Mouse (Mus musculus): ENCODE measurements at regions not wholly inside any gene's neighbourhood (a gene's known extent, or its start where the extent isn't known, plus 50 kb on each side); places are given as distances from the start of the nearest gene placed in this dataset.

- ChIA-PET CTCF (no interaction called here), POLR2A (interaction anchor here in 1 of 4 experiments (1.2 kb wide), 1 partner anchor 288 kb away, joined by 4 read pairs; no protein-coding TSS in a partner anchor)
Measured at GRCm38 (mm10) chr6:117617951-117618350, 223.0 kb upstream of the Zfp637 start.

DNA sequence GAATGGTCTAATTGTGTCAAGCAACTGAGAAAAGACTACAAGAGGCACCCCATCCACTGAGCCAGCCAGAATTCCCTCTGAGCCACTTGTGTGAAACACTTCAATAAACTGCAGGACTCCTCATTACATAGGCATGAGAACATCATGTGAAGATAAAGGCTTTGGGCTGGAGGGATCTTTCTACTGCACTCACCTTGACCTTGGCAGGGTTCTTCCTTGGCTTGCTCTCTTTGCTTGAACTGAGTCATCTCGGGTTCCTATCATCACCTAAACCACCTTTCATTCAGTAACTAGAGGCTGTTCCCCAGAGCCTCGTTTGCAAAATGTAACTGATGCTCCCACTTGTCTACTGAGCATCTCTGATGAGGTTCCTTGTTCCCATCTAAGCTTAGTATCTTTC, 221.4 kb upstream of the Zfp637 start:
- ChIA-PET POLR2A (no interaction called here), CTCF (no interaction called here)

GRCm38 (mm10) chr6:117622446-117622845, 218.5 kb upstream of the Zfp637 start:
- ChIA-PET POLR2A (no interaction called here), CTCF (interaction anchor here in 1 of 4 experiments (1.4 kb wide), 1 partner anchor 38 kb away, joined by 3 read pairs; no protein-coding TSS in a partner anchor)

GRCm38 (mm10) chr6:117622946-117623345, 218.0 kb upstream of the Zfp637 start:
- CTCF ChIA-PET, result interaction anchor here in 2 of 4 experiments (0.6 to 1.4 kb wide), 3 partner anchors 38 to 1500 kb away, joined by 3 to 4 read pairs (median 3); no protein-coding TSS in a partner anchor
- POLR2A ChIA-PET, result interaction anchor here in 2 of 4 experiments (0.6 to 0.7 kb wide), 2 partner anchors 15 to 878 kb away, joined by 3 read pairs; no protein-coding TSS in a partner anchor

DNA sequence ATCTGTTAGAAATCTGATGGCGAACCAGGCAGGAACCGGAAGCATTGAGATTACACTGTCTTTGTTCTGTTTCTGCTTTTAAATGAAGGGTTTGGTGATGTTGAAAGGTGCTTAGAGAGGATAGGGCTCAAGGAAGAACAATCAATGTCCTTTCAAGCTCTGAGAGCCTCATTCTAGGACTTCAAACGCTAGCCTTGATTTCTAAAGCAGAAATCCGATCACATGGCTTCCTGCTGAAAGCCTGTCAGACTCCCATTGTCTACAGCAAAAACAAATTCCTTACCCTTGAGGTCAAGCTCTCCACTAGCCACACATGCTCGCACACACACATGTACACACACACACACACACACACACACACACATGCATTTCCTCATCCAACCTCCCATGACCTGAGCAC, 215.3 kb upstream of the Zfp637 start:
- ChIA-PET CTCF (interaction anchor here in 2 of 4 experiments (0.6 to 0.8 kb wide), 2 partner anchors 44 to 50 kb away, joined by 3 read pairs; no protein-coding TSS in a partner anchor), POLR2A (interaction anchor here in 2 of 4 experiments (0.6 to 1.1 kb wide), 2 partner anchors 32 to 232 kb away, joined by 3 read pairs; no protein-coding TSS in a partner anchor)

DNA sequence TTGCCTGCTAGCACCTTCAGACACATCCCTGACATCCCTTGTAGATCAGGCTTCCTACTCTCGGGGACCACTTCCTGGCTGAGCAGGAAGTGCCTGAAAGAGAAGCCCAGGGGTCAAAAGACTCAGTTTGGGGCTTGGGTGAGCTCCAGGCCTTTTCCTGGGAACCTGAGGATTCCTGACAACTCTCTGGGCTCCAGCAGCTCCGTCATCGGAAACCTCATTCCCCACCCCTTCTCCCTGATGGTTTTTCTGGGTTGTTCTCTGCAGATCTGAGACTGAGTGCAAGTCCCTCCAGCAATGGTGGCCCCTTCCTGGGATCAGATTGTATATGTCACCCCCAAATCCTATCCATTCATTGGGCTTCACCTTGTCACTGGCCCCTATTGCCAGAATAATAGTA, 213.5 kb upstream of the Zfp637 start:
- CTCF ChIA-PET, result no interaction called here
- POLR2A ChIA-PET, result no interaction called here

- POLR2A ChIA-PET, result interaction anchor here in 1 of 4 experiments (1.2 kb wide), 1 partner anchor 32 kb away, joined by 3 read pairs; no protein-coding TSS in a partner anchor
- CTCF ChIA-PET, result interaction anchor here in 2 of 4 experiments (0.6 to 1.3 kb wide), 3 partner anchors 14 to 214 kb away, joined by 4 to 10 read pairs (median 4); no protein-coding TSS in a partner anchor
Measured at GRCm38 (mm10) chr6:117646628-117647027, 194.4 kb upstream of the Zfp637 start.

DNA sequence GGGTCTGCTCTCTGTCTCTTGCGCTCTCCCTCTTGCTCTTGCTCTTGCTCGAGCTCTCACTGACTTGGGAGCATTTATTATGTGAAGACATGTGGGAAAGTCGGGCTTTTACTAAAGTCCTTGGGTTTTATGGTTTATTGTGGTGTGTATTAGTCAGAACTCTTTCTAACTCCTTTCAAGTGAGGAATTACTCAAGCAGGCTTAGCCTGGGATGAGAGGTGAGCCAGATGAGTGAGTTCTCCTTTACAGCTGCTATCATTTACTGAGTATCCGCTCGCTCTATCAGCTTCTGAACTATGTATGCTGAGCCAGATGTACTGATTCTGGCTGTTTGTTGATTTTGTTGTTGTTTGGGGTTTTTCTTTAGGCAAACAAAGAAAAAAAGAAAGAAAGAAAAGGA, 190.4 kb upstream of the Zfp637 start:
- CTCF ChIA-PET, result interaction anchor here in 1 of 4 experiments (1.9 kb wide), 1 partner anchor 11 kb away, joined by 6 read pairs; no protein-coding TSS in a partner anchor
- POLR2A ChIA-PET, result no interaction called here

- ChIA-PET POLR2A (interaction anchor here in 1 of 4 experiments (0.5 to 1.3 kb wide), 2 partner anchors 18 to 271 kb away, joined by 3 to 5 read pairs; no protein-coding TSS in a partner anchor), CTCF (interaction anchor here in 3 of 4 experiments (0.7 to 1.8 kb wide), 4 partner anchors 9 to 160 kb away, joined by 3 to 8 read pairs (median 4); no protein-coding TSS in a partner anchor)
Measured at GRCm38 (mm10) chr6:117651551-117651950, 189.4 kb upstream of the Zfp637 start.

GRCm38 (mm10) chr6:117652012-117652411, 189.0 kb upstream of the Zfp637 start:
- ChIA-PET POLR2A (interaction anchor here in 1 of 4 experiments (0.5 to 1.3 kb wide), 4 partner anchors 18 to 271 kb away, joined by 3 to 5 read pairs (median 4); no protein-coding TSS in a partner anchor), CTCF (interaction anchor here (0.6 to 1.8 kb wide), 5 partner anchors 9 to 408 kb away, joined by 3 to 8 read pairs (median 3); no protein-coding TSS in a partner anchor)

GRCm38 (mm10) chr6:117652917-117653316, 188.1 kb upstream of the Zfp637 start:
- CTCF ChIA-PET, result interaction anchor here in 1 of 4 experiments (1.8 kb wide), 1 partner anchor 8 kb away, joined by 8 read pairs; no protein-coding TSS in a partner anchor
- POLR2A ChIA-PET, result interaction anchor here in 2 of 4 experiments (0.7 to 0.9 kb wide), 2 partner anchors 101 to 253 kb away, joined by 3 to 4 read pairs; no protein-coding TSS in a partner anchor

DNA sequence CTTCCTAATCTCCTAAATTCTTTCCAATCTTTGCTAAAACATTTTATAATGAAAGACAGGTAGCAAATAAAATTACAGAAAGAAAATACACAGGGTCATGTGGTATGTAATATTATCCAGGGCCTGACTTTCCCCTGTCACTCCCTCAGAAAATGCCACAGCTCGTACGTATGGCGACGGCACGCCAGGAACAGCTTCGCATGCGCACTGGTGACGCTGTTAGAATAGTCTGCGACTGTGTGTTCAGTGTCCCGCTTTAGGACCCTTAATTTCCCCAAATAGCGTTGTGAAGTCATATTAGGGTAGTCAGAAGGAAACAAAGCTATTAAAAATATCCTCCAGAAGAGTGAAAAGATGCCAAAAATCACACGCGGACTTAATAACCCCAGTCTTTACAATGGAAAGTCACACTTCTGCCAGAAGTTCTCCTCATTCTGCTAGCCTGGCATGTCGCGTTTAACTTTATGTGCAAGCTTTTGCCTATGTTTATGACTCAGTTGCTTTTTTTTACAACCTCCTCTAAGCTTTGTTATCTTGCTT, 187.0 kb upstream of the Zfp637 start:
- POLR2A ChIA-PET, result interaction anchor here in 1 of 4 experiments (0.6 kb wide), 1 partner anchor 1042 kb away, joined by 3 read pairs; no protein-coding TSS in a partner anchor
- CTCF ChIA-PET, result no interaction called here

GRCm38 (mm10) chr6:117655986-117656385, 185.0 kb upstream of the Zfp637 start:
- POLR2A ChIA-PET, result no interaction called here
- CTCF ChIA-PET, result no interaction called here

- CTCF ChIA-PET, result interaction anchor here (0.5 to 3.6 kb wide), 38 partner anchors 9 to 1676 kb away, joined by 3 to 25 read pairs (median 4); partner anchors contain the start of gene Zfp637 (in 1 of the 4)
- POLR2A ChIA-PET, result interaction anchor here in 2 of 4 experiments (0.6 to 1.4 kb wide), 3 partner anchors 11 to 1468 kb away, joined by 3 to 9 read pairs (median 3); no protein-coding TSS in a partner anchor
Measured at GRCm38 (mm10) chr6:117660576-117660975, 180.4 kb upstream of the Zfp637 start.

DNA sequence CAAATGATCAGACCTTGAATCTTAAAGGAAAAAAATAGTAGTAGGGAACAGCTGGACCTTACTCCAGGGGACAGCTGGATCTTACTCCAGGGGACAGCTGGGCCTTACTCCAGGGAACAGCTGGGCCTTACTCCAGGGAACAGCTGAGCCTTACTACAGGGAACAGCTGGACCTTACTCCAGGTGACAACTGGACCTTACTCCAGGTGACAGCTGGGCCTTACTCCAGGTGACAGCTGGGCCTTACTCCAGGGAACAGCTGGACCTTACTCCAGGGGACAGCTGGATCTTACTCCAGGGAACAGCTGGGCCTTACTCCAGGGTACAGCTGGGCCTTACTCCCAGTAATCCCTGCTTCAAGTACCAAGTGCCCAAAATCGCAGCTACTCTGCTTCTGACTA, 178.3 kb upstream of the Zfp637 start:
- POLR2A ChIA-PET, result no interaction called here

GRCm38 (mm10) chr6:117670337-117670736, 170.6 kb upstream of the Zfp637 start:
- ChIA-PET CTCF (interaction anchor here (0.6 to 1.9 kb wide), 6 partner anchors 9 to 395 kb away, joined by 3 to 9 read pairs (median 4); no protein-coding TSS in a partner anchor), POLR2A (interaction anchor here in 2 of 4 experiments (0.6 to 0.9 kb wide), 2 partner anchors 33 to 376 kb away, joined by 3 to 5 read pairs; no protein-coding TSS in a partner anchor)

More for the DNA sequence above, 178.3 kb upstream of the Zfp637 start:
- CTCF ChIA-PET, result interaction anchor here in 3 of 4 experiments (1.3 to 3.6 kb wide), 3 partner anchors 12 to 13 kb away, joined by 4 to 25 read pairs (median 23); no protein-coding TSS in a partner anchor

- ChIA-PET CTCF (interaction anchor here in 2 of 4 experiments (0.7 to 1.9 kb wide), 2 partner anchors 10 to 11 kb away, joined by 3 to 8 read pairs; no protein-coding TSS in a partner anchor), POLR2A (interaction anchor here in 1 of 4 experiments (0.9 to 1.6 kb wide), 2 partner anchors 10 to 377 kb away, joined by 5 to 9 read pairs; no protein-coding TSS in a partner anchor)
Measured at GRCm38 (mm10) chr6:117670792-117671525, 170.0 kb upstream of the Zfp637 start.

DNA sequence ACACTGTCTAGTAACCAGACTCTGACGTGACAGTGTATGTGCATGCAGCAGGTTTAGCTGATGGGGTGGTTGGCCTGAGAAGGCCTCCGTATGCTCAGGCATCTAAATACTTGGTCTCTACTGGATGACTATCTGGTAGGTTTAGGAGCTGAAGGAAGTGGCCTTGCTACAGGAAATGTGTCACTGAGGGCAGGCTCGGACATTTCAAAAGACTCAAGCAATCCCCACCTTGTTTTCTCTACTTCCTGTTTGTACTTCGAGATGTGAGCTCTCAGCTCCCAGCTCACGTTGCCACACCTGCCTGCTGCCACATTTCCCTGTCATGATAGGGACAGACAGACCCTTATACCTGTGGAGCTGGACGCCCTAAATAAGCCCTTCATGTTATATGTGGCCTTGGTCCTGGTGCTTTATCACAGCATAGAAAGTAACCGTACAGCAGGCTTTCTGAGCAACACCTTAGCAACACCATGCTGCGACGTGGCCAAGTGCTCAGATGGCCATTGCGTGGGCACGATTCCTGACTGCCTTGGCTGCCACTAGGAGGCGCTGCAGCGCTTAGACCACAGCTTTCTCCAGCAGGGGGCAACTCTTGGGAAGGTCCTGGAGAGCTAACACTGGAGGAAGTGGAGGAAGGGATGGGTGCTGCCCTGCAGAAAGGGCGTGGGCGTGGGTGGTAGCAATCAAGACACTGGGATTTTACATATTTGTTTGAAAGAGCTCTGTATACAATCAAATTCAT, 165.8 kb upstream of the Zfp637 start:
- CTCF ChIA-PET, result interaction anchor here (0.6 to 2.5 kb wide), 47 partner anchors 8 to 1393 kb away, joined by 3 to 26 read pairs (median 3); partner anchors contain the start of genes Cxcl12 (in 1 of the 4) and Zfp637 (in 1 of the 4)
- POLR2A ChIA-PET, result interaction anchor here in 1 of 4 experiments (0.5 to 0.6 kb wide), 2 partner anchors 169 to 265 kb away, joined by 3 read pairs; no protein-coding TSS in a partner anchor
